Mouse (Mus musculus) layer of hippocampus, adult 11-12 months (tissue): Measurements from ENCODE around the gene Slc25a34.
A peak's percentile ranks its signal among the peaks of the same experiment; 100 is the strongest.

Experiments used
- DNase-seq: peaks from one replicate; pipeline ENCODE4 v3.0.0; 2022; ENCODE audit warnings: low spot score

Slc25a34 gene

GRCm38 (mm10) chr4:141623666-141624065 lies at the start of gene Slc25a34:
Slc25a34 (minus strand) TSS chr4:141623821.
- DNase-seq: no peak

GRCm38 (mm10) chr4:141672325-141672724 lies 48.7 kb upstream of the Slc25a34 start:
- no peak for DNase-seq

- no peak for DNase-seq
Observed at GRCm38 (mm10) chr4:141671389-141671788, 47.8 kb upstream of the Slc25a34 start.

GRCm38 (mm10) chr4:141669898-141670712 lies 46.5 kb upstream of the Slc25a34 start:
- DNase-seq: peak; percentile 53

DNA sequence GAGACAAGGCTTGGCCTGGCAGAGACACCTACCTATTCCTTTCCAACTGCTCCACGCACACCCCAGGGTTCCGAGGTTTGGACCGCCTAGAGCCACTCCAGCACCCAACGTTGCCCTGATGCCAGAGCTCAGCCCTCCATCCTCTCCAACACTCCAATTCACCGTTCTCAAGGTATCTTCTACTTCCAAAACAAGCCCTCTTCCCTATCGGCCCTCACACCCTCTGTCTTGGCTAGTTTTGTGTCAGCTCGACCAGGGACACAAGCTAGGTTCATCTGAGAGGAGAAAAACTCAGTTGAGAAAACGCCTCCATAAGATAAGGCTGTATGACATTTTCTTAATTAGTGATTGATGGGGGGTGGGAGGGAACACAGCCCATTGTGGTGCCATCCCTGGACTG lies 41.2 kb upstream of the Slc25a34 start, which contains the start of gene Plekhm2:
Gene Plekhm2, minus strand, starts transcription at position 101 of the 400 bp plus-strand sequence.
- no peak for DNase-seq

- DNase-seq: peak; percentile 70
Observed at GRCm38 (mm10) chr4:141664011-141664745, 40.6 kb upstream of the Slc25a34 start.

- no peak for DNase-seq
Observed at GRCm38 (mm10) chr4:141663122-141663931, 39.7 kb upstream of the Slc25a34 start.

- no peak for DNase-seq
Observed at GRCm38 (mm10) chr4:141660884-141661283, 37.3 kb upstream of the Slc25a34 start.

DNA sequence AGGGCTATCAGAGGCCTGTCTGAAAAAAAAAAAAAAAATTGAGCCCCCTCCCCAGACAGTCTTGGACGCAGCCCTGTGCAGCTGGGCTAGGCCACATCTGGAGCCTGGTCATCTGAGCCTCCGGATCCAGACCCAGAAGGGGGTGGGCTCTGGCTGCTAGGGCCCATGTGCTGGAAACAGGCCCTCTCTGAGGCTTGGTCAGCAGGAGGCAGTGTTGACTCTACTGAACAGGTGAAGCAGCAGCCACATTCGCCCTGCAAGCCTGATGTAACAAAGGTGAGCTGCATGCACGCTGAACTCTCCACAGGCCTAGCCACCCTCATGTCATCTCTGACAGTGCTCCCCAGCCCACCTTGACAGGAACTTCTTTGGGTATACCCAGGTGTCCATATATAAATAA lies 36.1 kb upstream of the Slc25a34 start:
- no peak for DNase-seq

DNA sequence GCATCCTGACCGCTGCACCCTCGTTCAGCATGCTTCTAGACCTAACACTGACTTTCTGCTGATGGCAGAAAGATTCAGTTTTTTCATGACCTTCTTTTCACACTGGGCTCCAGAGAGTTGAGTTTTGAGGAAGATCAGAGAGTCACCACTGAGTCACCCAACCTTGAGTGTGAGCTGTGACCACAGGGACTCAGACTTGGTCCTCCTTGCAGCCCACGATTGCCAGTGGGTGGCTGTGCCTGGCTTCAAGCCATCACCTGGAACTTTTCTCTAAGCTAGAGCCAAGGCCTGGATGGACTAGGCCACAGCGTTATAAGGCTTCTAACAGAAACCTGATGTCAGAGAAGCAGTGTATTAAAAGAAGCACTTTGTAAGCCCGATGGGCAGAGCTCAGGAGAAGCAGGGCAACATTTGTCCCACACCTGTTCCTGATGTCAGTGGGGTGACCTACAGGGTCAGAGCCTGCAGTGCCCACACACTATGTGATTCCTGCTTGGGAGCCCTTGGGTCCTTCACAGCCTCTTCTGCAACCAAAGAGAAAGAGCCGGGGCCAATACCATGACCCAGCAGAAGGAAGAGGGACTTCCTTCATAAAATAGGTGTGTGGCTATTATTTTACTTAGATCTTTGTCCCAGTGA lies 35.3 kb upstream of the Slc25a34 start:
- DNase-seq: no peak

- DNase-seq: no peak
Observed at GRCm38 (mm10) chr4:141656932-141657331, 33.3 kb upstream of the Slc25a34 start.

DNA sequence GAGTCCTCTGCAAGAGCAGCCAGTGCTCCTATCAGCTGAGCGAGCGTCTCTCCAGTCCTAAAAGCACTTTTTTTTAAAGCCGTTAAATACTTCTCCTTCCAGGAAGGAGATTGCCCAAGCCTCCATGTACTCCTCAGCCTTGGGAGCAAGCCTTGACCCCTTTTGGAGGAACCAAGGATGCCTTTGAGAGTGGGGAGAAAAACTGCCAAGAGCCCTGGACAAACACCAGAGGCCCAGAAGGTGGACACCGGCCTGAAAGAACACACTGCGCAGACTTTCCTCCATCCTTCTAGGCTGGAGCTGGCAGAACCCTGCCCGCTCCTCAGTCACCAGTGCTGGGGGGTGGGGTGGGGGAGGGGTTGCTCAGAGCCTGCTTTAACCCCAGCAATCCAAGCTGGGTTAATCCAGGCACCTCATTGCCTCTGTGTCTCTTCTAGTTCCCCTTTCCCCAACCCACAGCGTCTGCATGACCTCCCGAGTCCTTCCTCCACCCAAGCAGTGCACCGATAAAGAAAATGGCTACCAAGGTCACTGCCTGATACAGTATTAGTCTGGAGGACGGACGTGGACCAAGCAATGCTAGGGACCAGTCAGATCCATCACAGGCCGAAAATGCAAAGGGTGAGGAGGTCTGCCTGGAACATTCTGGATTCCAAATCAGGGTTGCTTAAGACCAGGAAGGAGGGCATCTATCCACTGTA lies 32.4 kb upstream of the Slc25a34 start:
- peak; percentile 45 for DNase-seq

GRCm38 (mm10) chr4:141654509-141654908 lies 30.9 kb upstream of the Slc25a34 start:
- no peak for DNase-seq

DNA sequence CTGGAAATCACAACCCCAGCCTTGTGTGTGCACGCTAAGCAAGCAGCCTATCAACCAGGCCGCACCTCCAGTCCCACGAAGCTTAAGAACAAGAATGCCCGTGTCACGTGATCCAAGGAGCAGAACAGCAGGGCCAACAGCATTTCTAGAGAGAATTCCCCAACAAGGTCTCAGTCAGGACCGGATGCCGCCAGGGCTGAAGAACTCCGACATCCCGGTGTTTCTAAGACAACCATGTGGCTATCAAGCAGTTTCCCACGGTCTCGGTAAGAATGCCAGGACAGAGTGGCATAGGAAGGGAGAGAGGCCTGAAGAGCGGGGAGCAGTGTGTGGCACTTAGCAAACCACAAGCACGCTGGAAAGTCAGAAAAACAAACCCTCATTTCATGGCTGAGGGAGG lies 30.2 kb upstream of the Slc25a34 start:
- no peak for DNase-seq

DNA sequence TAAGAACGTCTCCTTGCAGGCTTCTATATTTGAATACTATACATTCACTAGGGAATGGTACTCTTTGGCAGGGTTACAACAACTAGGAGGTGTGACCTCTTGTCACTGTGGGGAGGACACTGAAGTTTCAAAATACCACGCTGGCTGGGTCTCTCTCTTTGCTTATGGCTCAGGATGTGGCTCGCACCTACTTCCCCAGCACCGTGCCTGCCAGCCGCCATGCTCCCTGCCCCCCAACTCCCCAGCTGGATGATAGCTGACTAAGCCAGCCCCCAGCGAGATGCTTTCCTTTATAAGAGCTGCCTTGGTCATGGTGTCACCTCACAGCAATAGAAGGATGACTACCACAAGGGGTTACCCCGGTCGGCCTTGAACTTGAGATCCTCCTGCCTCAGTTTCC lies 29.4 kb upstream of the Slc25a34 start:
- no peak for DNase-seq

GRCm38 (mm10) chr4:141651944-141652343 lies 28.3 kb upstream of the Slc25a34 start:
- no peak for DNase-seq

DNA sequence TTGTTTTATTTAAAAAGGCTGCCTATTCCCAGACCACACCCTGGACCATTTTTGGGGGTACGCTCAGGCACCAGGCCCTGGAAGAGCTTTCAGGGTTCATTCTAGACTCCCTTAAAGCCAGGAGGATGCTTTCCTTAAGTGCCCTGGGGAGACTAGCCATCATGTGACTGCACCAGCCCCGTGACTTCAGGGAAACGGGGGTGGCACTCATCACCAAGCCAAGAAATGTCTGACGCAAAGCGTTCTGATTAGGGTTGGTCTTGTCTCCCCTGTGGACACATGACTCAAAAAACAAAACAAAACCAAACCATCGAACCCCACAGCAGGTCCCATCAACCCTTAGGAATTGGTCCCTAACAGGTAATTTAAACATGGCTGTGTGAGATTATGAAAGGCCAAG lies 27.7 kb upstream of the Slc25a34 start:
- no peak for DNase-seq

GRCm38 (mm10) chr4:141649244-141649643 lies 25.6 kb upstream of the Slc25a34 start:
- DNase-seq: peak; percentile 58

GRCm38 (mm10) chr4:141648262-141648661 lies 24.6 kb upstream of the Slc25a34 start:
- DNase-seq: no peak

DNA sequence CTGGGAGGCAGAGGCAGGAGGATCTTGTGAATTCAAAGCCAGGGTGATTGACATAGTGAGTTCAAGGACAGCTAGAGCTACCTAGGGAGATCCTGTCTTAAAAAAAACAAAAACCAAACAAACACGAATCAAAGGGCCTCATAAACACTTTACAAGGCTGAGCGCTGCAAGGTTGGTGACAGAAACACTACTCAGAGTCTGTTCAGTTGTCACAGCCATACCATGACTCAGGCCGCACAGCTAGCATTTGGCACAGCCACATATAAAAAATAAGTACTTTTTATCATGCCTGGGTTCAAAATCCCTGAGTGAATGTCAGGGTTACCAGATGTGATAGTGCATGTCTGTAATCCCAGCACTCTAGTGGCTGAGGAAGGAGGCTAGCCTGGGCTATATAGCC lies 23.6 kb upstream of the Slc25a34 start:
- DNase-seq: no peak

- DNase-seq: no peak
Observed at GRCm38 (mm10) chr4:141645988-141646387, 22.4 kb upstream of the Slc25a34 start.
